ENCODE assay signal across 9 mouse cellular contexts in genomic region chr15:79505616-79506283, GRCm38 (mm10). TPM values are rescaled to one million over a fixed set of nuclear protein-coding genes. Genes with fewer than 3 reads are reported as not detected.
DNase-seq lines count a peak whose midpoint lies in the region; ATAC-seq lines count a peak whose summit lies in the region.
"Had no signal": no experiment of that assay in that cellular context is flagged by ENCODE, and none has a peak within 500 bp of the region (broad histone marks: within the 10 kb centered on the region; RNA-seq: fewer than 3 reads in every experiment).

No protein-coding gene starts in this region.

- peak; percentile 76 for ATAC-seq in embryonic facial prominence, embryonic 14.5 days (ENCODE audit: low read depth)
- ATAC-seq in heart, embryonic 14.5 days (ENCODE audit: insufficient number of reproducible peaks, insufficient read depth, low FRiP score, low read depth) = peak; percentile 29; the same call in 1 of the 2 replicates

- peak overlapping the region; percentile 59 for H3K4me3 ChIP-seq in embryonic facial prominence, embryonic 14.5 days (ENCODE audit: low read depth, low read length)
- H3K4me3 ChIP-seq in heart, embryonic 14.5 days (ENCODE audit: control insufficient read depth in 1 of 2, insufficient read depth in 1 of 2, low read depth in 1 of 2, low read length in 2 of 2) = peak overlapping the region; percentile 55 to 64

- WGBS in embryonic facial prominence, embryonic 14.5 days = 6% methylated on average over 24 of the region's 71 CpGs
- under 1% methylated on average over 44 of the region's 71 CpGs for WGBS in heart, embryonic 14.5 days

- H3K27me3 ChIP-seq in embryonic facial prominence, embryonic 14.5 days (replicated peaks; ENCODE audit: control insufficient read depth, insufficient read depth, low read length) = peaks cover 90% of the 10 kb centered on the region
- H3K27me3 ChIP-seq in heart, embryonic 14.5 days (ENCODE audit: control insufficient read depth, insufficient read depth, low read length) = peaks cover 72% of the 10 kb centered on the region

- peak; percentile 68 to 85 for DNase-seq in cerebellum, postnatal 25 days
- no peak for DNase-seq in cerebellum, adult 11-12 months
- DNase-seq in embryonic facial prominence, embryonic 14.5 days (ENCODE audit: low spot score) = peak; percentile 64
- peak; percentile 80 to 81 for DNase-seq in kidney, postnatal 25 days
- peak; percentile 42 to 54 for DNase-seq in lung, adult 18-20 months
- DNase-seq in retina, adult 2 months (ENCODE audit: low read depth, low spot score) = peak; percentile 55
- DNase-seq in natural killer cell, adult 2 months (ENCODE audit: low spot score in 2 of 2) = no peak

- peak overlapping the region; percentile 100 for H3K4me2 ChIP-seq in embryonic facial prominence, embryonic 14.5 days (ENCODE audit: low read depth, low read length)
- peak overlapping the region; percentile 97 for H3K4me2 ChIP-seq in heart, embryonic 14.5 days (ENCODE audit: low read length)

- H3K27ac ChIP-seq in embryonic facial prominence, embryonic 14.5 days (replicated peaks; ENCODE audit: low read depth, low read length) = no peak overlapping the region
- no peak overlapping the region for H3K27ac ChIP-seq in heart, embryonic 14.5 days (replicated peaks in 1 of 2; ENCODE audit: control insufficient read depth in 1 of 2, insufficient read depth in 1 of 2, low read depth in 2 of 2, low read length in 2 of 2)
- H3K27ac ChIP-seq: macrophage had no signal

- H3K9ac ChIP-seq in embryonic facial prominence, embryonic 14.5 days (ENCODE audit: low read depth, low read length) = peak overlapping the region; percentile 64
- peak overlapping the region; percentile 74 for H3K9ac ChIP-seq in heart, embryonic 14.5 days (ENCODE audit: low read length)

- no peaks in the 10 kb centered on the region for H3K9me3 ChIP-seq in embryonic facial prominence, embryonic 14.5 days (ENCODE audit: control insufficient read depth, low read length)
- H3K9me3 ChIP-seq in heart, embryonic 14.5 days (ENCODE audit: control insufficient read depth, low read length) = no peaks in the 10 kb centered on the region

- H3K4me1 ChIP-seq in embryonic facial prominence, embryonic 14.5 days (ENCODE audit: control insufficient read depth, insufficient read depth, low read length) = no peaks in the 10 kb centered on the region
- peaks cover 22 to 39% of the 10 kb centered on the region in 2 experiments for H3K4me1 ChIP-seq in heart, embryonic 14.5 days (ENCODE audit: control insufficient read depth in 2 of 2, insufficient read depth in 2 of 2, low read length in 2 of 2)

- H3K36me3 ChIP-seq in embryonic facial prominence, embryonic 14.5 days (ENCODE audit: control insufficient read depth, insufficient read depth, low read length) = no peaks in the 10 kb centered on the region
- no peaks in the 10 kb centered on the region for H3K36me3 ChIP-seq in heart, embryonic 14.5 days (ENCODE audit: control insufficient read depth, insufficient read depth, low read length)

RNA-seq across cellular contexts. Expression of gene Kcnj4, which starts 0.7 kb away (rescaled TPM):
- 0.07 and 0.09 TPM in 2 replicates for polyA plus RNA-seq in embryonic facial prominence, embryonic 14.5 days (2014; fragmentation: Nextera tagmentation; extraction: Ambion mirVana)
- polyA plus RNA-seq in heart, embryonic 14.5 days (2014; fragmentation: Nextera tagmentation; extraction: Ambion mirVana) = 0.20 TPM in 1 of 2 replicates, not detected in the other
- polyA plus RNA-seq: macrophage had no signal

RNA-seq across cellular contexts. Expression of gene Kdelr3, which starts 10.5 kb away (rescaled TPM):
- 149 and 157 TPM in 2 replicates for polyA plus RNA-seq in embryonic facial prominence, embryonic 14.5 days (2014; fragmentation: Nextera tagmentation; extraction: Ambion mirVana)
- 42.2 and 54.1 TPM in 2 replicates for polyA plus RNA-seq in heart, embryonic 14.5 days (2014; fragmentation: Nextera tagmentation; extraction: Ambion mirVana)
- polyA plus RNA-seq: macrophage had no signal

RNA-seq across cellular contexts. Expression of gene Ddx17, which starts 40.8 kb away (rescaled TPM):
- polyA plus RNA-seq in embryonic facial prominence, embryonic 14.5 days (2014; fragmentation: Nextera tagmentation; extraction: Ambion mirVana) = 80.0 and 81.6 TPM in 2 replicates
- 49.1 and 57.6 TPM in 2 replicates for polyA plus RNA-seq in heart, embryonic 14.5 days (2014; fragmentation: Nextera tagmentation; extraction: Ambion mirVana)

RNA-seq across cellular contexts. Expression of gene Csnk1e, which starts 50.4 kb away (rescaled TPM):
- 75.3 and 76.3 TPM in 2 replicates for polyA plus RNA-seq in embryonic facial prominence, embryonic 14.5 days (2014; fragmentation: Nextera tagmentation; extraction: Ambion mirVana)
- 83.0 and 95.1 TPM in 2 replicates for polyA plus RNA-seq in heart, embryonic 14.5 days (2014; fragmentation: Nextera tagmentation; extraction: Ambion mirVana)

Comparison
In these comparisons a context has a peak if more than half of its experiments do, and no peak if none do; other contexts are left out.
1. DNase-seq: peak in cerebellum, postnatal 25 days (2 of 2), embryonic facial prominence, embryonic 14.5 days (single experiment), kidney, postnatal 25 days (2 of 2), lung, adult 18-20 months (2 of 2) and retina, adult 2 months (single experiment); none in cerebellum, adult 11-12 months (single experiment) and natural killer cell, adult 2 months (0 of 2).